Mouse (Mus musculus): ENCODE measurements around the gene Tmem25.

- no peak for TF ChIP-seq GATA1 (IDR thresholded peaks at IDR 0.05; ENCODE audit: low read length)
- no peak for TF ChIP-seq TAL1 (IDR thresholded peaks at IDR 0.05; ENCODE audit: low read length)
These were observed 21.1 kb upstream of the Tmem25 start for GRCm38 (mm10) chr9:44819920-44820827.

Measured in erythroblast, embryonic 14.5 days (primary cell).